Mouse (Mus musculus): ENCODE measurements around the gene Dtx1. TPM values are rescaled to one million over a fixed set of nuclear protein-coding genes. Genes with fewer than 3 reads are reported as not detected.

The Dtx1 gene
- total and polyA plus RNA-seq, 3 experiments: 0.12 to 0.63 TPM; not detected in 1

- H3K36me3 ChIP-seq (ENCODE audit: control insufficient read depth in 1 of 2, insufficient read depth in 2 of 2, low read length in 2 of 2): no peaks in the 10 kb centered on the region
Measured at GRCm38 (mm10) chr5:120677516-120677915, 34.2 kb downstream of the Dtx1 start.

GRCm38 (mm10) chr5:120674229-120675145 is 37.2 kb downstream of the Dtx1 start:
- Histone ChIP-seq H3K4me3 (ENCODE audit: control insufficient read depth in 1 of 2, insufficient read depth in 1 of 2, low read depth in 2 of 2, low read length in 2 of 2) (no peak overlapping the region), H3K79me2 (ENCODE audit: control insufficient read depth, insufficient read depth, low read length, poor library complexity) (no peaks in the 10 kb centered on the region), H3K36me3 (ENCODE audit: control insufficient read depth in 1 of 2, insufficient read depth in 2 of 2, low read length in 2 of 2) (no peaks in the 10 kb centered on the region), H3K9me3 (replicated peaks; ENCODE audit: insufficient read depth, low read length) (no peaks in the 10 kb centered on the region), H3K9ac (ENCODE audit: control insufficient read depth, low read depth, low read length, poor library complexity, severe bottlenecking) (no peak overlapping the region), H3K4me1 (ENCODE audit: control insufficient read depth in 1 of 2, insufficient read depth in 2 of 2, low read length in 2 of 2) (no peaks in the 10 kb centered on the region), H3K27me3 (ENCODE audit: control insufficient read depth in 1 of 2, insufficient read depth in 2 of 2, low read length in 2 of 2) (no peaks in the 10 kb centered on the region), H3K27ac (ENCODE audit: control insufficient read depth, low read depth, low read length) (no peak overlapping the region)
- TF ChIP-seq MAFK (IDR thresholded peaks at IDR 0.05; ENCODE audit: borderline replicate concordance, low read depth, low read length) (no peak), CHD2 (IDR thresholded peaks at IDR 0.05; ENCODE audit: low read length) (no peak), SMC3 (IDR thresholded peaks at IDR 0.05; ENCODE audit: low read depth, low read length) (no peak), HCFC1 (IDR thresholded peaks at IDR 0.05; ENCODE audit: low read depth, low read length) (no peak), TAL1 (IDR thresholded peaks at IDR 0.05; ENCODE audit: low read length) (no peak), KAT2A (conservative IDR thresholded peaks at IDR 0.05; ENCODE audit: low read depth, low read length) (no peak), E2F4 (IDR thresholded peaks at IDR 0.05; ENCODE audit: borderline replicate concordance, low read depth, low read length) (no peak), GABPA (IDR thresholded peaks at IDR 0.05; ENCODE audit: low read depth, low read length) (no peak), POLR2A (IDR thresholded peaks at IDR 0.05; ENCODE audit: control insufficient read depth in 1 of 2, insufficient read depth in 1 of 2, low read depth in 1 of 2, low read length in 2 of 2, poor library complexity in 1 of 2) (no peak), POLR2AphosphoS2 (IDR thresholded peaks at IDR 0.05; ENCODE audit: low read length) (no peak), BHLHE40 (IDR thresholded peaks at IDR 0.05; ENCODE audit: borderline replicate concordance, low read depth, low read length) (no peak)
- DNase-seq (ENCODE audit: low read depth, low spot score): no peak

More at GRCm38 (mm10) chr5:120677516-120677915, 34.2 kb downstream of the Dtx1 start:
- H3K79me2 ChIP-seq (ENCODE audit: control insufficient read depth, insufficient read depth, low read length, poor library complexity): no peaks in the 10 kb centered on the region
- TF ChIP-seq ETS1 (IDR thresholded peaks at IDR 0.05; ENCODE audit: low read depth, low read length) (no peak), UBTF (IDR thresholded peaks at IDR 0.05; ENCODE audit: borderline replicate concordance, insufficient read depth, low read depth, low read length) (no peak), NELFE (IDR thresholded peaks at IDR 0.05; ENCODE audit: low read depth, low read length) (no peak), MYB (IDR thresholded peaks at IDR 0.05; ENCODE audit: low read depth, low read length) (no peak), SMC3 (IDR thresholded peaks at IDR 0.05; ENCODE audit: low read depth, low read length) (no peak), MAFK (IDR thresholded peaks at IDR 0.05; ENCODE audit: borderline replicate concordance, low read depth, low read length) (no peak), USF2 (IDR thresholded peaks at IDR 0.05; ENCODE audit: borderline replicate concordance in 1 of 2, insufficient read depth in 1 of 2, low read depth in 1 of 2, low read length in 2 of 2) (no peak), NRF1 (IDR thresholded peaks at IDR 0.05; ENCODE audit: insufficient read depth, low read depth, low read length, poor library complexity, severe bottlenecking) (no peak), POLR2A (IDR thresholded peaks at IDR 0.05; ENCODE audit: control insufficient read depth in 1 of 2, insufficient read depth in 1 of 2, low read depth in 1 of 2, low read length in 2 of 2, poor library complexity in 1 of 2) (no peak), ZC3H11A (IDR thresholded peaks at IDR 0.05; ENCODE audit: low read depth, low read length) (no peak), ELF1 (IDR thresholded peaks at IDR 0.05; ENCODE audit: low read depth, low read length) (no peak), MAX (IDR thresholded peaks at IDR 0.05; ENCODE audit: low read length) (no peak), POLR2AphosphoS5 (IDR thresholded peaks at IDR 0.05; ENCODE audit: borderline replicate concordance, low read depth, low read length) (no peak), ZNF384 (IDR thresholded peaks at IDR 0.05; ENCODE audit: low read depth, low read length) (no peak), MEF2A (IDR thresholded peaks at IDR 0.05; ENCODE audit: extremely low read depth, insufficient replicate concordance, low read depth, low read length, poor library complexity, severe bottlenecking) (no peak), USF1 (IDR thresholded peaks at IDR 0.05; ENCODE audit: low read depth, low read length) (no peak)
- no peaks in the 10 kb centered on the region for H3K9me3 ChIP-seq (replicated peaks; ENCODE audit: insufficient read depth, low read length)
- DNase-seq (ENCODE audit: low read depth, low spot score): peak; percentile 37
- H3K27ac ChIP-seq (ENCODE audit: control insufficient read depth, low read depth, low read length): no peak overlapping the region
- H3K9ac ChIP-seq (ENCODE audit: control insufficient read depth, low read depth, low read length, poor library complexity, severe bottlenecking): no peak overlapping the region
- H3K27me3 ChIP-seq (ENCODE audit: control insufficient read depth in 1 of 2, insufficient read depth in 2 of 2, low read length in 2 of 2): no peaks in the 10 kb centered on the region
- H3K4me1 ChIP-seq (ENCODE audit: control insufficient read depth in 1 of 2, insufficient read depth in 2 of 2, low read length in 2 of 2): no peaks in the 10 kb centered on the region
- no peak overlapping the region for H3K4me3 ChIP-seq (ENCODE audit: control insufficient read depth in 1 of 2, insufficient read depth in 1 of 2, low read depth in 2 of 2, low read length in 2 of 2)

Data from MEL (cell line).